Mouse (Mus musculus): Measurements from ENCODE around the gene Zbtb25. TPM values are rescaled to one million over a fixed set of nuclear protein-coding genes. Genes with fewer than 3 reads are reported as not detected.

The Zbtb25 gene
- polyA plus RNA-seq, 1 experiment from 2014 or later: 16.3 TPM

GRCm38 (mm10) chr12:76366276-76366675 lies 3.1 kb downstream of the Zbtb25 start:
- no peak for ATAC-seq (replicated peaks; ENCODE audit: insufficient number of reproducible peaks, low FRiP score, low TSS enrichment)
- Histone ChIP-seq H3K4me2 (no peak overlapping the region), H3K27me3 (ENCODE audit: control insufficient read depth, insufficient read depth, low read length) (no peaks in the 10 kb centered on the region), H3K4me1 (ENCODE audit: control insufficient read depth, insufficient read depth, low read length) (peaks cover 24% of the 10 kb centered on the region), H3K27ac (ENCODE audit: low read depth, low read length) (no peak overlapping the region), H3K36me3 (ENCODE audit: control insufficient read depth, insufficient read depth, low read length) (no peaks in the 10 kb centered on the region), H3K4me3 (ENCODE audit: low read depth, low read length) (no peak overlapping the region), H3K9ac (ENCODE audit: low read depth, low read length) (no peak overlapping the region), H3K9me3 (replicated peaks; ENCODE audit: control insufficient read depth, low read length) (no peaks in the 10 kb centered on the region)
- WGBS (ENCODE audit: insufficient replicate concordance): 76% methylated on average over 3 of the region's 3 CpGs

- no peak for ATAC-seq (replicated peaks; ENCODE audit: insufficient number of reproducible peaks, low FRiP score, low TSS enrichment)
These were observed 7.1 kb downstream of the Zbtb25 start for GRCm38 (mm10) chr12:76362303-76362676.

GRCm38 (mm10) chr12:76361405-76362302 lies 7.7 kb downstream of the Zbtb25 start:
- Histone ChIP-seq H3K27me3 (ENCODE audit: control insufficient read depth, insufficient read depth, low read length) (no peaks in the 10 kb centered on the region), H3K36me3 (ENCODE audit: control insufficient read depth, insufficient read depth, low read length) (no peaks in the 10 kb centered on the region), H3K9me3 (replicated peaks; ENCODE audit: control insufficient read depth, low read length) (no peaks in the 10 kb centered on the region), H3K9ac (ENCODE audit: low read depth, low read length) (no peak overlapping the region), H3K4me3 (ENCODE audit: low read depth, low read length) (no peak overlapping the region), H3K27ac (ENCODE audit: low read depth, low read length) (no peak overlapping the region; the same call in 1 of the 2 replicates), H3K4me1 (ENCODE audit: control insufficient read depth, insufficient read depth, low read length) (peaks cover 4% of the 10 kb centered on the region; the same call in 1 of the 2 replicates), H3K4me2 (no peak overlapping the region)
- 57% methylated on average over 9 of the region's 9 CpGs for WGBS (ENCODE audit: insufficient replicate concordance)
- ATAC-seq (replicated peaks; ENCODE audit: insufficient number of reproducible peaks, low FRiP score, low TSS enrichment): no peak

More at GRCm38 (mm10) chr12:76362303-76362676, 7.1 kb downstream of the Zbtb25 start:
- no peak overlapping the region for H3K27ac ChIP-seq (ENCODE audit: low read depth, low read length)
- no peak overlapping the region for H3K4me3 ChIP-seq (ENCODE audit: low read depth, low read length)
- H3K27me3 ChIP-seq (ENCODE audit: control insufficient read depth, insufficient read depth, low read length): no peaks in the 10 kb centered on the region
- no peaks in the 10 kb centered on the region for H3K9me3 ChIP-seq (replicated peaks; ENCODE audit: control insufficient read depth, low read length)
- H3K4me1 ChIP-seq (ENCODE audit: control insufficient read depth, insufficient read depth, low read length): peaks cover 10% of the 10 kb centered on the region
- no peaks in the 10 kb centered on the region for H3K36me3 ChIP-seq (ENCODE audit: control insufficient read depth, insufficient read depth, low read length)
- H3K9ac ChIP-seq (ENCODE audit: low read depth, low read length): no peak overlapping the region
- WGBS (ENCODE audit: insufficient replicate concordance): 74% methylated on average over 9 of the region's 9 CpGs
- H3K4me2 ChIP-seq: no peak overlapping the region

- Histone ChIP-seq H3K4me3 (ENCODE audit: low read depth, low read length) (no peak overlapping the region), H3K36me3 (ENCODE audit: control insufficient read depth, insufficient read depth, low read length) (no peaks in the 10 kb centered on the region), H3K4me1 (ENCODE audit: control insufficient read depth, insufficient read depth, low read length) (0 out of 2 replicates have a peak, but pooled peaks cover 4% of the 10 kb centered on the region), H3K27me3 (ENCODE audit: control insufficient read depth, insufficient read depth, low read length) (no peaks in the 10 kb centered on the region), H3K27ac (ENCODE audit: low read depth, low read length) (no peak overlapping the region), H3K9me3 (replicated peaks; ENCODE audit: control insufficient read depth, low read length) (no peaks in the 10 kb centered on the region), H3K4me2 (no peak overlapping the region), H3K9ac (ENCODE audit: low read depth, low read length) (no peak overlapping the region)
- ATAC-seq (replicated peaks; ENCODE audit: insufficient number of reproducible peaks, low FRiP score, low TSS enrichment): no peak
- 74% methylated on average over 1 of the region's 1 CpGs for WGBS (ENCODE audit: insufficient replicate concordance)
These were observed 8.5 kb downstream of the Zbtb25 start for GRCm38 (mm10) chr12:76360868-76361267.

GRCm38 (mm10) chr12:76349680-76350220 lies 19.7 kb downstream of the Zbtb25 start:
- 78% methylated on average over 8 of the region's 8 CpGs for WGBS (ENCODE audit: insufficient replicate concordance)
- Histone ChIP-seq H3K4me1 (ENCODE audit: control insufficient read depth, insufficient read depth, low read length) (no peaks in the 10 kb centered on the region), H3K4me3 (ENCODE audit: low read depth, low read length) (no peak overlapping the region), H3K36me3 (ENCODE audit: control insufficient read depth, insufficient read depth, low read length) (peaks cover 5% of the 10 kb centered on the region; the same call in 1 of the 2 replicates), H3K4me2 (no peak overlapping the region), H3K27me3 (ENCODE audit: control insufficient read depth, insufficient read depth, low read length) (no peaks in the 10 kb centered on the region), H3K9ac (ENCODE audit: low read depth, low read length) (no peak overlapping the region), H3K27ac (ENCODE audit: low read depth, low read length) (no peak overlapping the region), H3K9me3 (replicated peaks; ENCODE audit: control insufficient read depth, low read length) (no peaks in the 10 kb centered on the region)
- no peak for ATAC-seq (replicated peaks; ENCODE audit: insufficient number of reproducible peaks, low FRiP score, low TSS enrichment)

GRCm38 (mm10) chr12:76345759-76346455 lies 23.5 kb downstream of the Zbtb25 start:
- no peaks in the 10 kb centered on the region for H3K27me3 ChIP-seq (ENCODE audit: control insufficient read depth, insufficient read depth, low read length)
- no peaks in the 10 kb centered on the region for H3K9me3 ChIP-seq (replicated peaks; ENCODE audit: control insufficient read depth, low read length)
- no peaks in the 10 kb centered on the region for H3K4me1 ChIP-seq (ENCODE audit: control insufficient read depth, insufficient read depth, low read length)
- H3K4me3 ChIP-seq (ENCODE audit: low read depth, low read length): no peak overlapping the region
- WGBS (ENCODE audit: insufficient replicate concordance): 69% methylated on average over 6 of the region's 6 CpGs
- peaks cover 2% of the 10 kb centered on the region; the same call in 1 of the 2 replicates for H3K36me3 ChIP-seq (ENCODE audit: control insufficient read depth, insufficient read depth, low read length)
- no peak for ATAC-seq (replicated peaks; ENCODE audit: insufficient number of reproducible peaks, low FRiP score, low TSS enrichment)
- H3K4me2 ChIP-seq: no peak overlapping the region
- no peak overlapping the region for H3K9ac ChIP-seq (ENCODE audit: low read depth, low read length)
- no peak overlapping the region for H3K27ac ChIP-seq (ENCODE audit: low read depth, low read length)

- no peak overlapping the region for H3K4me3 ChIP-seq (ENCODE audit: low read depth, low read length)
- 7% methylated on average over 4 of the region's 4 CpGs for WGBS (ENCODE audit: insufficient replicate concordance)
- H3K9ac ChIP-seq (ENCODE audit: low read depth, low read length): no peak overlapping the region
- H3K27me3 ChIP-seq (ENCODE audit: control insufficient read depth, insufficient read depth, low read length): no peaks in the 10 kb centered on the region
- no peak overlapping the region for H3K27ac ChIP-seq (ENCODE audit: low read depth, low read length)
- no peak overlapping the region for H3K4me2 ChIP-seq
- no peaks in the 10 kb centered on the region for H3K36me3 ChIP-seq (ENCODE audit: control insufficient read depth, insufficient read depth, low read length)
- no peaks in the 10 kb centered on the region for H3K4me1 ChIP-seq (ENCODE audit: control insufficient read depth, insufficient read depth, low read length)
- H3K9me3 ChIP-seq (replicated peaks; ENCODE audit: control insufficient read depth, low read length): no peaks in the 10 kb centered on the region
- no peak for ATAC-seq (replicated peaks; ENCODE audit: insufficient number of reproducible peaks, low FRiP score, low TSS enrichment)
These were observed 28.3 kb downstream of the Zbtb25 start for GRCm38 (mm10) chr12:76341080-76341479.

GRCm38 (mm10) chr12:76336111-76336965 lies 33.1 kb downstream of the Zbtb25 start:
- no peaks in the 10 kb centered on the region for H3K36me3 ChIP-seq (ENCODE audit: control insufficient read depth, insufficient read depth, low read length)
- ATAC-seq (replicated peaks; ENCODE audit: insufficient number of reproducible peaks, low FRiP score, low TSS enrichment): no peak
- no peaks in the 10 kb centered on the region for H3K4me1 ChIP-seq (ENCODE audit: control insufficient read depth, insufficient read depth, low read length)
- H3K27me3 ChIP-seq (ENCODE audit: control insufficient read depth, insufficient read depth, low read length): no peaks in the 10 kb centered on the region
- H3K4me2 ChIP-seq: no peak overlapping the region
- no peak overlapping the region for H3K4me3 ChIP-seq (ENCODE audit: low read depth, low read length)
- H3K9ac ChIP-seq (ENCODE audit: low read depth, low read length): no peak overlapping the region
- H3K27ac ChIP-seq (ENCODE audit: low read depth, low read length): no peak overlapping the region
- whole genome bisulfite sequencing (ENCODE audit: insufficient replicate concordance): 71% methylated on average over 17 of the region's 17 CpGs
- H3K9me3 ChIP-seq (replicated peaks; ENCODE audit: control insufficient read depth, low read length): no peaks in the 10 kb centered on the region
